Mouse (Mus musculus) liver, embryonic 14.5 days (tissue): ENCODE measurements around the gene Tmem98.

ENCODE experiments used
- CTCF ChIP-seq: IDR thresholded peaks from 2 replicates; pipeline ENCODE4 v1.5.1; 2016; ENCODE audit warnings: antibody characterized with exemption, low read depth, control low read depth
- EP300 ChIP-seq: IDR thresholded peaks from 2 replicates; pipeline ENCODE4 v1.6.1; 2016; ENCODE audit warnings: antibody characterized with exemption, low read depth

GRCm38 (mm10) chr11:80779527-80780344, 30.2 kb upstream of the Tmem98 start, which contains the start of gene Myo1d:
- peak; percentile 93 for TF ChIP-seq CTCF
- no peak for TF ChIP-seq EP300
